Mouse (Mus musculus) adrenal gland, postnatal 4 days (tissue): ENCODE measurements around the gene Erich3. TPM values are rescaled to one million over a fixed set of nuclear protein-coding genes. Genes with fewer than 3 reads are reported as not detected.

Experiments used
- DNase-seq, 2 experiments: peaks; one replicate each; pipeline ENCODE4 v3.0.0; 2021 to 2022; ENCODE audit warnings: low spot score in 2 of 2, mixed read lengths in 2 of 2
- total RNA-seq, 2 experiments: library from RNA; stranded (reverse); gene quantifications; 2 replicates each; pipeline ENCODE4 v1.2.3; 2021

The Erich3 gene
- total RNA-seq, 2 experiments from 2014 or later, result 0.67 to 1.0 TPM

DNA sequence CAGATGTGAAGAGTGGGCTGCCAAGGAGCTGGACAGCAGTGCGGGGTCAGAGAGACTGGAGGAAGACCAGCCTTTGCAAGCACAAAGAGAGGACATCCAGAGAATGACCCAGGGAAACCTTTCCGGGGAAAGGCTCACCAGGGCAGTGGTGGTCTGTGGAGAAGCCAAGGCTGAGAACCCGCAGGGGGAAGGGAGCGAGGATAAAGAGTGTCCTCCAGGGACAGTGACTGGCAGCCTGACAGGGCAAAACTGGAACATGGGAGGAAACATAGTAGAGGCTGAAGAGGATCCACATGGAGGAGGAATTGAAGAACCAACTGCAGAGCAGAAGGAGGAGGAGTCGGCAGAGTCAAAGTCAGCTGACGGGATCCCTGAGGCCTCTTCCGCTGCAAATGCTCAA, 100.5 kb downstream of the Erich3 start:
- DNase-seq, result no peak

DNA sequence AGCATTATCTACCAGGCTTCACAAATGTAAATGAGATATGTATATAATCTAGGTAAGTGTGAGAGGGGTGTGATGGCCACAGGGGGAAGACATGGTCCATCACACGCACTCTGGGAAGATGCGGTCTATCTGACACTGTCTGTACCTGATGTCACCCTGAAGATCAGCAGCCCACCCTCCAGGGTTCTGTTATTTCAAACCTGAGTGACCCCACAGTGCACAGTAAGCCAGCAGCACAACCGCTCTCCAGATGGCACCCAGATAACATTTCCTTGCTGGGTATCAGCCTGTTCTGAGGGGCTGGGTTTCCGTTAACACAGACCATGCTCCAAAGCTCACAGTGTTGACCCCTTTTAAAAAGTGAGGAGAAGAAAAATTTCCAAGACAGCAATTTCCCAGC, 102.7 kb downstream of the Erich3 start:
- DNase-seq, result no peak

DNA sequence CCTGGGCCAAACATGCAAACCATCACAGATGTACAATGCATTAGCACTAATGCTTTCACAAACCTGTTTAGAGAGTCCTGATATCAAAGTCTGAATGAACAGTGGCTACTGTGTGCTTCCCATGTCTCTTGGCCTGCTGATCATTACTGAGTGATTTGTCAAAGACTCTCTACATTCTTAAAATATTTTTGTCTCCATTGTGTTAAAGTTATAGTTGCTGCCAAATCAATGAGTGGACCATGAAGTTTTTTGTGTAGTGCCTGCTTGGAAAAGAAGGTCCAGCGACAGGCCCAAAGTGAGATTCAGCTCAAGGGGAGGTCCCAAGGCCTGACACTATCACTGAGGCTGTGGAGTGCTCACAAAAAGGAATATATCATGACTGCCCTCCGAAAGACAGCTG, 108.0 kb downstream of the Erich3 start:
- no peak for DNase-seq

- no peak for DNase-seq
Measured at GRCm38 (mm10) chr3:154778836-154779595, 115.4 kb downstream of the Erich3 start.

DNA sequence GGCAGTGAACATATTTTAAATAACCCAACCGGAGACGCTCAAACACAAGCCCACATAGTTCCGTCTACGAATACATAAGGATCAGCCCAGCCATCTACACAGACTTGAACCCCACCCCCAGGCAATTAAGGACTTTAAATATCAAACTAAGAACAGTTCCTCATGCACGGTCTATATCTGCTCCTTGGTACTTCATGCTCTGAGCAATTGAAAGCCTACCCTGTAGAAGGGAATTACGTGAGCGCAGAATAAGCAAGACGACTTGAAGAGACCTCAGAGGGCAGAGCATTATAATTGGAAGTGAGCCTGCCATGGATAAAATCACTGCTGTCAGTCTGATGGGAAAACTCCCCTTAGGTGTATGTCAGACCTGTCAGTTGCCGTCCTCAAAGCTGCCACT, 122.7 kb downstream of the Erich3 start:
- DNase-seq, result no peak

DNA sequence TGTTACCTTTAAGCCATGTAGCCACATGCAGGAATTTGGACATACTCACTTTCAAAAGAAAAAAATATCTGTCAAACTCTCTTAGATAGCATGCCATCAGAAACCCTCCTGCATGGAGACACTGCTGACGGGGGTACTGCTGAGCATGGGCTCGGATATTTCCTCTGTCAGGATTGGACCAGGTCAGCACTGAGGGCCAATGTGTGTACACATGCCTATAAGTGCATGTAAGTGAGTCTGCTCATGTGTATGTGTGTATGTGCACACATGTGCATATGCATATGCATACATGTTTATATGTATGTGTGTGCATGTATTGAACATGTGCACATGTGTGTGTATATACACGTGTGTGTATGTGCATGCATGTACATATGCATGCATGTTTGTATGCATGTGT, 124.0 kb downstream of the Erich3 start:
- no peak for DNase-seq

DNA sequence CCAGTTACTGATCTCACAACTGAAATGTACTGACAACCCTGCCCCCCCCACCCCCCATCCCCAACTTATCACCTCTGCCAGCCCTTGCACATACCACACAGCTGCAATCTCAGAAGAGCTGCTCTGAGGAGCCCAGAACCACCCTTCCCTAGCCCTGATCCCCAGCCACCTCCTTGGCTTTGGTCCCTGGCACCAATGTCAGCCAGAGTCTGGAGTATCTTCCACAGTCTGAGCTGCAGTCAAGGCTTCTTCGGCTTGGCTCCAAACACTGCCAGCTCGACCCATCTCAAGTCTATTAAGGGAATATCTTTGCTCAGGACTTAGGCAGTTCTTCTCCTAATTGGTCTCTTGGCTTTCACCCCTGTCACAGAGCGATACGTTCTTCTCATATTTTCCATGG, 129.9 kb downstream of the Erich3 start:
- no peak for DNase-seq

- DNase-seq, result no peak
Measured at GRCm38 (mm10) chr3:154798806-154799205, 135.1 kb downstream of the Erich3 start.

- DNase-seq, result no peak
Measured at GRCm38 (mm10) chr3:154800454-154800853, 136.8 kb downstream of the Erich3 start.

GRCm38 (mm10) chr3:154800888-154801429, 137.3 kb downstream of the Erich3 start:
- DNase-seq, result no peak

DNA sequence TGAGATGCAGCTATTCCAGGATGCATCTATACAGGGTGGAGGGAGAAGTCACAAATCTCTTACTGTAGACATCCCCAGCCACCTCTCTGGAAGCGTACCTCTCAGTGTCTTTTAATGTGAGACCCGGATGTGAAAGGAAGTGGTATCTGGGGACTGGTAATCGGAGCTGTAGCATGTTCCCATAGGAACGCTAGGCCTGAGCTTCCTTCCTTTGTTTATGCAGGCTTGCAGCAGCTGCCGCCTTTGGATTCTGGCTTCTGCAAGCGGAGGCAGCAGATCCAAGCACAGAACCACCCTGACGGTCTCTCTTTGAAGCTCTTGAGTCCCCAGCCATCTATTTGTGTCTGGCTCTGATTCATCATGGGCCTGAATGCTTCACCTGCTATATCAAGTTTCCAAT, 143.0 kb downstream of the Erich3 start:
- no peak for DNase-seq

DNA sequence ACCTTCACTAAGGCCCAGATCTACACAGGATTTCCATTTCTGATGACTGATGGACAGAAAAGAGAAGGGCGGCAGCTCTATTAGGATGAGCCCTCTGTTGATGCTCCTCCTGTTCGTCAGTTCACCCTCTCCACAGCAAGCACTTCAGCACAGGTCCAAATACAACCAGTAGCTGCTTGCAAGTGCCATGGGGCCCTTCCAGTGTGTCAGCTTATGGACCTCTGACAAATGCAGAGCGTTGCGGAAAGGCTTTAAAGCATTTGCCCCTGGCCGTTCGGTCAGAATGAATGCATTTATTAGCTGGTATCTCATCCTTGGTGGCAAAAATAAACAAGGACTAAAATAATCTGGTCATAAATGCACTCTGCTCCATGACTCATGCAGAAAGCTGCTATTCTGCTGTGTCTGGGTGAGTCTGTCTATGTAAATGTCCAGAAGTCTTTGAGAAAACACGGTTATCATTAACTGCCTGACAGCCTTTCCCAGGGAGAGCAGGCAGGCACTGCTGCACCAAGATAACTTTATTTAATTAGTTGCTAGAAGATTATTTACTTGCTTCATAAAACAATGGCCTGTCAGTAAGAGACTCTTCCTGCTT, 146.7 kb downstream of the Erich3 start:
- DNase-seq, result no peak

DNA sequence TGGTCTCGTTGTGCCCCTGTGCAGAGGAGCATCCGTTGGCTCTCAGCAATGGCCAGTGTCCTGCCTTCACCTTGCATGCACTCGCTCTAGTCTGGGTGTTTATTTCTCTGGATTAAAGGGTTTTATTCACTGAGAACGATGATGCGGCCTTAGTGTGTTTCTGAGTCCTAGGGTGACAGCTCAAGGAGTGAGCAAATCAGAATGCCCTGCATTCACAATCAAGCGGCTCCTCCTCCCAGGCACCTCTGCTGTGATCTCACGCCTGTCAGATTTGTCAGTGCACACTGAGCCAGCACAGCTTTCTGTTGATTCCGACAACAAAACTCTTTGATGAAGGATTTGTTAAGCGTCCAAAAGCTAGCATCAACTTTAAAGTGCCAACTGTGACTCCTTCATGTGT, 147.6 kb downstream of the Erich3 start:
- DNase-seq, result no peak

DNA sequence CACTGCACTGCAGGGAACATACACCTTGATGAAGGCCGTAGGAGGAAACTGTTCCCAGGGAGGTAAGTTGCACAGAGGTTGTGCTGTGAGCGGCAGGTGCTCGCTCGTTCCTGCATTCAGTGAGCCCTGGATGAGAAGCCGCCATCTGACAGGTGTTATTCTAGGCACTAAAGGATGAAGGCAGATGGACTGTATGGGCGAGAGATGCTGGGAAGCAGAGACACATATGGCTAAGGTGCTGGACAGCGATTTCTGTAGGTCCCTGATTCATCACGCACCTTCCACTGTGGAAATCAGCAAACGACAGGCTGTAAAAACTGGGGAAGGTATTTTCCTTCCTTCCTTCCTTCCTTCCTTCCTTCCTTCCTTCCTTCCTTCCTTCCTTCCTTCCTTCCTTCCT, 148.2 kb downstream of the Erich3 start:
- DNase-seq, result no peak

DNA sequence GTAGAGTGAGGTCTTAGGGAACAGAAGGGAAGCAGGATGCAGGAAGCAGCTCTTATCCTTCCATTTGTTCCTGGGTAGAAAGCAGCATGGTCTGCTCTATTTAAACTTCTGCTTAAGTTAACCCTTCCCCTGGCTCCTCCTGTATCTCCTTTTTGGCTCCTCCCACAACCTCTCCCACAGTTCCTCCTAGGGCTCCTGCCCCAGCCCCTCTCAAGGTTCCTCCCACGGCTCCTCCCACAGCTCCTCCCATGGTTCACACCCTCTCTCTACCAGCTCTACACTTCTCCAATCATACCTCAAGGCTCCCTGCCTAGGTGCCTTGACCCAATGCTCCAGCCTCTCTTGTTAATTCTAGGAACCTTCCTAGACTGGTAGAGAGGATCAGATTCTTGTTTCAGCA, 149.2 kb downstream of the Erich3 start:
- DNase-seq, result no peak

- no peak for DNase-seq
Measured at GRCm38 (mm10) chr3:154815606-154816005, 151.9 kb downstream of the Erich3 start.

- DNase-seq, result no peak
Measured at GRCm38 (mm10) chr3:154816231-154816630, 152.6 kb downstream of the Erich3 start.

DNA sequence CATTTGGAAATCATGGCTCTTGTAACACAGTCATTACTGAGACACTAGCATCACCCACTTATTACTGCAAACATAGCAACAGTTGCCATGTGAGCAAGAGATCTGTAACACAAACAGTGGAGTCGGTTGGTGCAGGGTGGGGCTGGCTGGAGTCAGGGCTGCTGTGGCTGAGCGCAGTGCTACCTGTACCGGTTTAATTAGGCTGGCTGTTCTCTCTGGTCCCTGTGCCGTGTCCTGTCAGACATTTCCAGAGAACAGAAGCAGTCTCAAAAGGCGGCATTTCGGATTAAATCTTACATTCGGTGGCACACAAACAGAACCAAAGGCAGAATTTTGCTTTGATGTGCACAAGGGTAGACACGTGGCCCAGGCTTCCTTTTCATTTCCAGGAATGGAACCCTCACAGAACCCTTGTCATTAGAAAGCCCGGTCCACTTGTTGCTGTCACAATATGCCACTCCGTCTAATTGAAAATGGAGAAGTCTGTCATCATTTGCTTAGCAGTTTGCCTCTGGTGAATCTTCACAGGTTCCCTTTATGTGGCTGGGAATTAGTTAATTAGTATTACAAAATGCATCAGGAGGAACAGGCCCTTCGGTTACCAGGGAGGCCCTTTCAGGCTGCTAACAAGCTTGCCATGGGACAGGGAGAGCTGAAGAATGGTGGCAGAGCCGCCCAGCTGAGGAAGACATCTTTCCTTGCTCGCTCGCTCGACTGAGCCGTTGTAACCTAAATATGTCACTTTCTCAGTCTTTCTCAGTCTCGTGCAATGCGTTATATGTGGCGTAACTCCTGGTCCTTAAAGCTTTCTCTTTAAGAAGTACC, 153.4 kb downstream of the Erich3 start:
- DNase-seq, result no peak
